Mouse (Mus musculus) heart, postnatal 10 days (tissue): Measurements from ENCODE around the gene Fam160a2. TPM values are rescaled to one million over a fixed set of nuclear protein-coding genes. Genes with fewer than 3 reads are reported as not detected.
"Not testable (repeated sequence)": the region's sequence is repeated elsewhere in the genome, so short reads cannot be mapped to it uniquely, and the experiment has no call there.

Source experiments
- DNase-seq, 2 experiments: peaks; one replicate each; pipeline ENCODE4 v3.0.0; 2021
- intact Hi-C: fragments of 180-260 bp; cut with DNase I; formaldehyde crosslinking; loops from one replicate; pipeline ENCODE4 v1.15.1; 2025
- total RNA-seq, 2 experiments: library from RNA; stranded (reverse); gene quantifications; 2 replicates each; pipeline ENCODE4 v1.2.3; 2021

The Fam160a2 gene
- total RNA-seq, 2 experiments from 2014 or later: 25.8 to 26.1 TPM

GRCm38 (mm10) chr7:105395131-105395820, 4.6 kb downstream of the Fam160a2 start:
- DNase-seq: no peak
- intact Hi-C loops: loop anchor here (10.0 kb wide), 1 partner anchor 420 kb away; the partner anchor contains the start of gene Mrpl17

- intact Hi-C loops: loop anchor here (10.0 kb wide), 1 partner anchor 420 kb away; the partner anchor contains the start of gene Mrpl17
- no peak for DNase-seq
Observed at GRCm38 (mm10) chr7:105394606-105395005, 5.2 kb downstream of the Fam160a2 start.

- no peak for DNase-seq
- intact Hi-C loops: loop anchor here (10.0 kb wide), 1 partner anchor 425 kb away; the partner anchor contains the start of gene Mrpl17
Observed at GRCm38 (mm10) chr7:105390236-105390635, 9.6 kb downstream of the Fam160a2 start.

- DNase-seq: no peak
- intact Hi-C loops: no loop called here
Observed at GRCm38 (mm10) chr7:105387696-105388095, 12.2 kb downstream of the Fam160a2 start.

GRCm38 (mm10) chr7:105380329-105380728, 19.5 kb downstream of the Fam160a2 start:
- no peak for DNase-seq
- intact Hi-C loops: no loop called here

GRCm38 (mm10) chr7:105374866-105375265, 25.0 kb downstream of the Fam160a2 start, which contains the start of gene Gm5901:
Gm5901 (plus strand) TSS chr7:105375038.
- intact Hi-C loops: no loop called here
- DNase-seq: no peak

GRCm38 (mm10) chr7:105373976-105374375, 25.9 kb downstream of the Fam160a2 start:
- DNase-seq: no peak
- intact Hi-C loops: no loop called here

- intact Hi-C loops: no loop called here
- DNase-seq: peak; percentile 70 to 77
Observed at GRCm38 (mm10) chr7:105373509-105373908, 26.3 kb downstream of the Fam160a2 start.

GRCm38 (mm10) chr7:105372912-105373311, 26.9 kb downstream of the Fam160a2 start:
- no peak for DNase-seq
- intact Hi-C loops: no loop called here

- no peak for DNase-seq
- intact Hi-C loops: no loop called here
Observed at GRCm38 (mm10) chr7:105368521-105368920, 31.3 kb downstream of the Fam160a2 start.

GRCm38 (mm10) chr7:105367930-105368329, 31.9 kb downstream of the Fam160a2 start, which contains the start of gene Olfr692:
Olfr692 (plus strand) TSS chr7:105368230.
- no peak for DNase-seq
- intact Hi-C loops: no loop called here

GRCm38 (mm10) chr7:105367268-105367667, 32.6 kb downstream of the Fam160a2 start:
- intact Hi-C loops: no loop called here

GRCm38 (mm10) chr7:105361713-105362112, 38.1 kb downstream of the Fam160a2 start:
- intact Hi-C loops: no loop called here
- DNase-seq: no peak

More at GRCm38 (mm10) chr7:105367268-105367667, 32.6 kb downstream of the Fam160a2 start:
- no peak for DNase-seq

- intact Hi-C loops, DNase-seq: not testable (repeated sequence)
Observed at GRCm38 (mm10) chr7:105356487-105356886, 43.4 kb downstream of the Fam160a2 start.

GRCm38 (mm10) chr7:105356064-105356463, 43.8 kb downstream of the Fam160a2 start:
- intact Hi-C loops, DNase-seq: not testable (repeated sequence)

GRCm38 (mm10) chr7:105342752-105343151, 57.1 kb downstream of the Fam160a2 start:
- intact Hi-C loops: no loop called here
- no peak for DNase-seq

- DNase-seq: no peak
- intact Hi-C loops: no loop called here
Observed at GRCm38 (mm10) chr7:105342170-105342569, 57.7 kb downstream of the Fam160a2 start, which contains the start of gene Olfr691. Olfr691 (minus strand) TSS chr7:105342270.

- intact Hi-C loops: no loop called here
- DNase-seq: no peak
Observed at GRCm38 (mm10) chr7:105334004-105334403, 65.8 kb downstream of the Fam160a2 start, which contains the start of gene Olfr690. Olfr690 (minus strand) TSS chr7:105334104.

GRCm38 (mm10) chr7:105325302-105325701, 74.6 kb downstream of the Fam160a2 start:
- no peak for DNase-seq
- intact Hi-C loops: loop anchor here (2.0 kb wide), 1 partner anchor 155 kb away; no protein-coding TSS in a partner anchor
